Mouse (Mus musculus): Measurements from ENCODE around the gene Rtf2. TPM values are rescaled to one million over a fixed set of nuclear protein-coding genes. Genes with fewer than 3 reads are reported as not detected.
A peak's percentile ranks its signal among the peaks of the same experiment; 100 is the strongest.

Gene Rtf2
- total and polyA plus RNA-seq, 3 experiments: 22.3 to 28.6 (median 27.2) TPM

DNA sequence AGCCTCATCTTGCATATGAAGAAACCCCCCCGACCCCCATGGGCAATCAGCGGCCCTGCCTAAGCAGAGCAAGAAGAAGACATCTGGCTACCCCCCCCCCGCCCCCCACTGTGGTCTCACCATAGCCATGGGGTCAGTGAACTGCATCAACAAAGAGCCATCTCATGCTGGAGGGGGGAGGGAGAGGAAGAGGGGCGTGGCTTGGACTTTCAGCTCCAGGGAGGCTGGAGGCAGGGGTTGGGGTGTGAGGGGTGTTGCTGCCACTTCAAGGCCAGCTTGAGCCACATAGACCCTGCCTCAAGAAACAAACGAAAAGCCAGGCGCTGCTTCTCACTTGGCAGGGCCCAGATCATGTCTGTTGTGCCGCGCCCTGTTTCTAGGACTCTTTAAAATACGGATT is 44.4 kb upstream of the Rtf2 start:
- no peak for TF ChIP-seq POLR2A (IDR thresholded peaks at IDR 0.05; ENCODE audit: insufficient read depth, low read depth, low read length)
- H3K27me3 ChIP-seq (ENCODE audit: control insufficient read depth, insufficient read depth, low read length): no peaks in the 10 kb centered on the region
- H3K27ac ChIP-seq: no peak overlapping the region
- intact Hi-C loops (cut with DNase I): no loop called here
- H3K4me1 ChIP-seq (ENCODE audit: control insufficient read depth, insufficient read depth, low read length): peaks cover 2% of the 10 kb centered on the region
- DNase-seq: no peak
- H3K9ac ChIP-seq (ENCODE audit: low read depth, low read length): no peak overlapping the region
- 52% methylated on average over 9 of the region's 9 CpGs for WGBS
- no peaks in the 10 kb centered on the region for H3K36me3 ChIP-seq (ENCODE audit: control insufficient read depth, insufficient read depth, low read length)
- no peak overlapping the region for H3K4me3 ChIP-seq
- no peaks in the 10 kb centered on the region for H3K79me2 ChIP-seq (replicated peaks; ENCODE audit: control insufficient read depth, insufficient read depth, low read length)

DNA sequence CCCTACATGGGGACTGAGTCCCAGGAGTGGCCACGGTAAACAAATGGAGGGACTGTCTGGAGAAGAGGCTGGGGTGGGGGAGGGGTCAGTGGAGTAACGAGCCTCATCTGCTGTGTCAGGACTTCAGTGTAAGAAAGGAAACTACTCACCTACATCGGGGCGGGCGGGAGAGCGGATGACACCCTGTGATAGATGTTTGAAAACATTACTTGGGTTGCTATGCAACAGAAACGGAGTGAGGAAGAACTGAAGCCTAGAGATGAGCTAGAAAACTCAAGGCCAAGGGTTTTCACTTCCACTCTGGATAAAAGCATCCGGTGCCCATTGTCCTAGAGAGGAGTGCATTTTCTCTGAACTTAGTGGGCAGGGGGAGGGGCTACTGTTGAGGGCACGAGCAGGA is 40.5 kb upstream of the Rtf2 start:
- intact Hi-C loops (cut with DNase I): no loop called here
- DNase-seq: peak in 1 of 2 experiments; percentile 33
- TF ChIP-seq EP300 (IDR thresholded peaks at IDR 0.05; ENCODE audit: insufficient read depth, low read depth, low read length) (no peak), CTCF (IDR thresholded peaks at IDR 0.05) (no peak), POLR2A (IDR thresholded peaks at IDR 0.05; ENCODE audit: insufficient read depth, low read depth, low read length) (no peak)
- no peaks in the 10 kb centered on the region for H3K79me2 ChIP-seq (replicated peaks; ENCODE audit: control insufficient read depth, insufficient read depth, low read length)
- H3K36me3 ChIP-seq (ENCODE audit: control insufficient read depth, insufficient read depth, low read length): no peaks in the 10 kb centered on the region
- 16% methylated on average over 9 of the region's 9 CpGs for WGBS
- no peak overlapping the region for H3K9ac ChIP-seq (ENCODE audit: low read depth, low read length)
- peaks cover 3% of the 10 kb centered on the region for H3K4me1 ChIP-seq (ENCODE audit: control insufficient read depth, insufficient read depth, low read length)
- no peaks in the 10 kb centered on the region for H3K27me3 ChIP-seq (ENCODE audit: control insufficient read depth, insufficient read depth, low read length)
- H3K27ac ChIP-seq: no peak overlapping the region
- no peak overlapping the region for H3K4me3 ChIP-seq

DNA sequence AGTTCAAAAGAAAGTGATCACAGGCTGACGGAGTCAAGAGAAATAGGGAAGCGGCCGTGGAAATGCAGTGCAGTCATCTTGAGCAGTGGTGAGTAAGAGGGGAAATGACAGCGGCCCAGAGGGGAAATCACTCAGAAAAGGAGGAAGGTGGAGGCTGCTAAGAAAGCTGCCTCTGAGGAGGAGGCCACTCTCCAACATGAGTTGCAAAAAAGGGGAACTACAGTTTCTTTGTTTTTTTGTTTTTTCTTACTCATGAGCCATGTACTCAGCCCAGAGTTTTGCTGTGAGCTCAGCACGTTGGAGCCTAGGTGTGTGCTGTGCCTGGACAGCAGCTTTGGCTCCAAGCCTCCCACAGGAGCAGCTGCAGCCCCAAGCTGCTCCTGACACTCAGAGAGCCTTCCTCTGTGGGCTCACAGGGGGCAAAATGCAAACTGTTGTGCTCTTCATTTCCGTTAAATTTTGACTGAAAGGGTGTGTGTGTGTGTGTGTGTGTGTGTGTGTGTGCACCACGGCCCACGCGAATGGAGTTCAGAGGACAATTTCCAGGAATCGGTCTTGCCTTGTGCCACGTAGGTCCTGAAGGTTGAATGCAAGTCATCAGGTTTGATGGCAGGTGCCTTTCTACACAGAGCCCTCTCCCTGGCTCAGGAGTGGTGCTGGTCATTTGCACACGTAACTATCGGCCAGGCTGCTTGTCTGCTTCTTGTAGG is 39.1 kb upstream of the Rtf2 start:
- no peaks in the 10 kb centered on the region for H3K27me3 ChIP-seq (ENCODE audit: control insufficient read depth, insufficient read depth, low read length)
- no peaks in the 10 kb centered on the region for H3K79me2 ChIP-seq (replicated peaks; ENCODE audit: control insufficient read depth, insufficient read depth, low read length)
- H3K9ac ChIP-seq (ENCODE audit: low read depth, low read length): no peak overlapping the region
- peak in 1 of 2 experiments; percentile 56 for DNase-seq
- H3K36me3 ChIP-seq (ENCODE audit: control insufficient read depth, insufficient read depth, low read length): no peaks in the 10 kb centered on the region
- intact Hi-C loops (cut with DNase I): no loop called here
- no peak overlapping the region for H3K4me3 ChIP-seq
- WGBS: 43% methylated on average over 13 of the region's 13 CpGs
- no peak overlapping the region for H3K27ac ChIP-seq
- H3K4me1 ChIP-seq (ENCODE audit: control insufficient read depth, insufficient read depth, low read length): peaks cover 3% of the 10 kb centered on the region
- TF ChIP-seq CTCF (IDR thresholded peaks at IDR 0.05): no peak
- no peak for TF ChIP-seq POLR2A (IDR thresholded peaks at IDR 0.05; ENCODE audit: insufficient read depth, low read depth, low read length)
- no peak for TF ChIP-seq EP300 (IDR thresholded peaks at IDR 0.05; ENCODE audit: insufficient read depth, low read depth, low read length)

DNA sequence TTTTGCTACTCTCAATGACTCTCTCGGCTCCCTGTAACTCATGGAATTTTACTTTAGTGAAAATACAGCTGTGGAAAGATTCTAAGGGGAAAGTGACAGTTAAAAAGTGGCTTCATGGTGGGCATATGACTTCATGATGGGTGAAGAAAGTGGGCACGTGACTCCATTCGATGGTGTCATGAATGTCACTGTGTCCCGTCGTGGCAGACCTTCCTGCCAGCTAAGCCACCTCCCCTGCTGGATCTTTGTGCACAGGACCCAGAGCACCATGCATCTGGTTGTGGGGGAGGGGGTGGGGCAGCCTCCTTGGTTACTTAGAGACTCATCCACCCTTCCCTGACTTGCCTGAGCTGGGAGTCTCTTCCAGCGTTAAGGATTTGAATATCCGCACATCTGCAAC is 36.1 kb upstream of the Rtf2 start:
- H3K79me2 ChIP-seq (replicated peaks; ENCODE audit: control insufficient read depth, insufficient read depth, low read length): no peaks in the 10 kb centered on the region
- H3K36me3 ChIP-seq (ENCODE audit: control insufficient read depth, insufficient read depth, low read length): no peaks in the 10 kb centered on the region
- no peak overlapping the region for H3K4me3 ChIP-seq
- 50% methylated on average over 7 of the region's 7 CpGs for WGBS
- DNase-seq: no peak
- intact Hi-C loops (cut with DNase I): no loop called here
- H3K27ac ChIP-seq: no peak overlapping the region
- peaks cover 3% of the 10 kb centered on the region for H3K4me1 ChIP-seq (ENCODE audit: control insufficient read depth, insufficient read depth, low read length)
- TF ChIP-seq POLR2A (IDR thresholded peaks at IDR 0.05; ENCODE audit: insufficient read depth, low read depth, low read length) (no peak), CTCF (IDR thresholded peaks at IDR 0.05) (no peak), EP300 (IDR thresholded peaks at IDR 0.05; ENCODE audit: insufficient read depth, low read depth, low read length) (no peak)
- no peak overlapping the region for H3K9ac ChIP-seq (ENCODE audit: low read depth, low read length)
- no peaks in the 10 kb centered on the region for H3K27me3 ChIP-seq (ENCODE audit: control insufficient read depth, insufficient read depth, low read length)

DNA sequence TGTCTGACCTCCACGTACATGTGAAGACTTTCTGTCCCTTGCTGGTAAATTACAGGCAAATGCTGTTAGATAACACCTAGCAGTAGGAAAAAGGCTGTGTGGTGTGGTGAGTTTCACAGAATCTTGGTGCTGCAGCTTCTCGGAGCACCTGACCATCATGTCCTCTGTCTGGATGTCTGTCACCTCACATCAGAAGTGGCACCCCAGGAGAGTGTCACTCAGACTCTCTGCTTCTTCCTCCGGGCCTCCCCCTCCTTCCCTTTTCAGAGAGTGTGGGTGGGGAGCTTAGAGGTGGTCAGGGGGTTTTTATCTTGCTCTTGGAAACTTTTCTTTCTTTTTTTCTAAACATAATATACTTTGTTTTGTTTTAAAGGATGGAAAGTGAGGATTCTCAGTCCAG is 35.3 kb upstream of the Rtf2 start:
- no peak overlapping the region for H3K4me3 ChIP-seq
- H3K27ac ChIP-seq: no peak overlapping the region
- intact Hi-C loops (cut with DNase I): no loop called here
- no peak overlapping the region for H3K9ac ChIP-seq (ENCODE audit: low read depth, low read length)
- H3K79me2 ChIP-seq (replicated peaks; ENCODE audit: control insufficient read depth, insufficient read depth, low read length): no peaks in the 10 kb centered on the region
- H3K36me3 ChIP-seq (ENCODE audit: control insufficient read depth, insufficient read depth, low read length): no peaks in the 10 kb centered on the region
- H3K4me1 ChIP-seq (ENCODE audit: control insufficient read depth, insufficient read depth, low read length): peaks cover 1% of the 10 kb centered on the region
- no peaks in the 10 kb centered on the region for H3K27me3 ChIP-seq (ENCODE audit: control insufficient read depth, insufficient read depth, low read length)
- 45% methylated on average over 3 of the region's 3 CpGs for WGBS
- DNase-seq: no peak
- TF ChIP-seq POLR2A (IDR thresholded peaks at IDR 0.05; ENCODE audit: insufficient read depth, low read depth, low read length) (no peak), CTCF (IDR thresholded peaks at IDR 0.05) (no peak), EP300 (IDR thresholded peaks at IDR 0.05; ENCODE audit: insufficient read depth, low read depth, low read length) (no peak)

DNA sequence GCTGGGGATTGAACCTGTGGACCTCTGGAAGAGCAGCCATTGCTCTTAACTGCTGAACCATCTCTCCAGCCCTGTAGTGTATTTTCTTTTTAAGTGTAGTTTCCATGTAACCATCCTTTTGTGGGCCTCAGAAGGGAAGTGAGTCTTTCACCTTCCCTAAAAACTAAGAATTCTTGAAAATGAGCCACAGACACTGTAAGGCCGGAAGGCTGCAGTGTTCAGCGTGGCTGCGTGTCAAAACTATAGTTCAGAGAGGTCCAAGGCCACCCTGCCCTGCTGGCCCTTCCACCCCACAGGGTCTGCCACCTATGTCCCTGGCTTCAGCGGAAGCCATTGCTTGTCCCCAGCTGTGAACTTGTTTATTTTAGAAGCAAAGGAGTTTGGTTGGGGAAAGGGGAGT is 34.2 kb upstream of the Rtf2 start:
- H3K27ac ChIP-seq: no peak overlapping the region
- peak in 1 of 2 experiments; percentile 17 for DNase-seq
- 34% methylated on average over 4 of the region's 4 CpGs for WGBS

More for the DNA sequence above, 34.2 kb upstream of the Rtf2 start:
- no peak for TF ChIP-seq CTCF (IDR thresholded peaks at IDR 0.05)
- TF ChIP-seq EP300 (IDR thresholded peaks at IDR 0.05; ENCODE audit: insufficient read depth, low read depth, low read length): no peak
- no peak for TF ChIP-seq POLR2A (IDR thresholded peaks at IDR 0.05; ENCODE audit: insufficient read depth, low read depth, low read length)
- intact Hi-C loops (cut with DNase I): no loop called here
- Histone ChIP-seq H3K79me2 (replicated peaks; ENCODE audit: control insufficient read depth, insufficient read depth, low read length) (no peaks in the 10 kb centered on the region), H3K27me3 (ENCODE audit: control insufficient read depth, insufficient read depth, low read length) (no peaks in the 10 kb centered on the region), H3K36me3 (ENCODE audit: control insufficient read depth, insufficient read depth, low read length) (no peaks in the 10 kb centered on the region), H3K4me3 (no peak overlapping the region), H3K4me1 (ENCODE audit: control insufficient read depth, insufficient read depth, low read length) (peaks cover 1% of the 10 kb centered on the region), H3K9ac (ENCODE audit: low read depth, low read length) (no peak overlapping the region)
